Mouse (Mus musculus): ENCODE data around the gene Rgs3.

Rgs3 gene

GRCm38 (mm10) chr4:62605856-62606541, 46.4 kb downstream of the Rgs3 start:
- no peak for DNase-seq (ENCODE audit: low spot score)

DNA sequence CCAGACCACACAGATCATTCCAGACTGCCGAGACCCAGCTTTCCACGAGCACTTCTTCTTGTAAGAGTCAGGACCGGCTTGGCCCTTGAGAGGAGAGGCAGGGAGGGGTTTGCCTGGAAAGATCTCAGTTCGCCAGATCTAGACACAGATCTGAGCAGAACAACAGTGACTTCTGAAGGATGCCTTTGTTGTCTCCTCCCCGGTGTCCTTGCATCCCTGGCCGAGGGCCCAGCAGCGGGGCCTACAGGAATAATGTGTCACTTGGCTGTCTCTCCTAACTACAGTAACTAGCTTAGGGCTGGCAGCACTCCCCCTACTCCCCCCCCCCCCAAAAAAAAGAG, 46.9 kb downstream of the Rgs3 start:
- no peak for DNase-seq (ENCODE audit: low spot score)

DNA sequence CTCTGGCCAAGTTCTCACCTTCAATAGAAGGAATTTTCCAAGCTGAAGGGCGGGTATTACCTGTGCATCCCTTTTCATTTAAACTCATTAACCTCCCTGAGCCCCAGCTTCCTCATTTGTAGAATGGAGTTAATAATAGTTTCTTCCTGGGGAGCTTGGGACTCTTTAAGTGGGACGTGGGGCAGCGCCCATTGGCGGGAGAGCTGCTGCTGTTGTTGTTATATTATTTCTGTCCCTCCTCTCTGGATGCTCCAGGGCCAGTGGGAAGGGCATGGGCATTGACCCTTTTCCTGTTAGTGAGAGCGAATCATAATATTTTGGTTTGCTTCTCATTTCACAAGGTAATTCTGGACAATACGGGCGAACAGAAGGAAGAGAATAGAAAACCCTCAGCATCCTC, 47.3 kb downstream of the Rgs3 start:
- DNase-seq (ENCODE audit: low spot score), result no peak

GRCm38 (mm10) chr4:62607345-62607744, 47.7 kb downstream of the Rgs3 start:
- DNase-seq (ENCODE audit: low spot score), result no peak

- no peak for DNase-seq (ENCODE audit: low spot score)
Observed at GRCm38 (mm10) chr4:62607805-62608204, 48.2 kb downstream of the Rgs3 start.

GRCm38 (mm10) chr4:62609333-62609732, 49.7 kb downstream of the Rgs3 start:
- DNase-seq (ENCODE audit: low spot score), result no peak

GRCm38 (mm10) chr4:62610142-62610675, 50.6 kb downstream of the Rgs3 start:
- no peak for DNase-seq (ENCODE audit: low spot score)

DNA sequence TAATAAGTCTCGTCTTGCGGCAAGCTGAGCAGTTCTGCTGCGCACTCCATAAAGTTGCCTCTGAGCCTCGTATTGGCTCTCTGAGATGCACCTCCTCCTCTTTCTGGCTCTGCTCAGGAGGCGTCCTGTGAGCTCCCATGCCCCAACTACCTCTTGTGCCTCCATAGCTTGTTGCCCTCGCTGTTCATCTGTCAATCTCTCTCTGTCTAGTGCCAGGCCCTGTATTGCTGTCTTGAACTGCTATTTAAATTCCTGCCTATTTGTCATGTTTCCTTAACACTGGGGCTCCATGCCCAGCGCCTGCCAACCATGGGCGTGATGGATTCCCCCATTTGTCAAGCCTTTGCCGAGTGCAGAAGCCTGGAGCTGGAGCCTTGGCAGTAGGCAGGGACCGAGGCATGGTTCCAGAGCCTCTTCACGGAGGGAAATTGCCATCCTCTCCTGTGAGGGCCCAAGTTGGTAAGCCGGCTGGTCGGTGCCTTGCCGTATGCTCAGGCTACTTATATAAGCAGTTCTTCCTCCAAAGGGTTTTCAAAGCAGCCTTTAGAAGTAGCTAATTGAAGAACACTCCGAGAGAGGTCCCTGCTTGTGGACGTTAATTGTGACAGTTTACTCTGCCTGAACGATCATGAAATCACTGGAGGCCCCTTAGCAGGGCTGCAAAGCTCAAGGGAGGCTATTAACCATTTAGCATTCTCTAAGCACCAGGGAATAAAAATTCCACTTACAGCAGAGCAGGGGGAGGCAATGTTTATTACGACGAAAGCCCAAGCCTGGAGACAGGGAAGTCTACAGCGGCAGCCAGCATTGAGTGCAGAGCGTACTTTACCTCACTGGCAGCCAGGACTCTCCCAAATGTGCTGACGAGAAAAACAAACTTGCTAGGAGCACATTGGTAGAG, 53.2 kb downstream of the Rgs3 start:
- no peak for DNase-seq (ENCODE audit: low spot score)

- no peak for DNase-seq (ENCODE audit: low spot score)
Observed at GRCm38 (mm10) chr4:62613646-62614365, 54.2 kb downstream of the Rgs3 start.

DNA sequence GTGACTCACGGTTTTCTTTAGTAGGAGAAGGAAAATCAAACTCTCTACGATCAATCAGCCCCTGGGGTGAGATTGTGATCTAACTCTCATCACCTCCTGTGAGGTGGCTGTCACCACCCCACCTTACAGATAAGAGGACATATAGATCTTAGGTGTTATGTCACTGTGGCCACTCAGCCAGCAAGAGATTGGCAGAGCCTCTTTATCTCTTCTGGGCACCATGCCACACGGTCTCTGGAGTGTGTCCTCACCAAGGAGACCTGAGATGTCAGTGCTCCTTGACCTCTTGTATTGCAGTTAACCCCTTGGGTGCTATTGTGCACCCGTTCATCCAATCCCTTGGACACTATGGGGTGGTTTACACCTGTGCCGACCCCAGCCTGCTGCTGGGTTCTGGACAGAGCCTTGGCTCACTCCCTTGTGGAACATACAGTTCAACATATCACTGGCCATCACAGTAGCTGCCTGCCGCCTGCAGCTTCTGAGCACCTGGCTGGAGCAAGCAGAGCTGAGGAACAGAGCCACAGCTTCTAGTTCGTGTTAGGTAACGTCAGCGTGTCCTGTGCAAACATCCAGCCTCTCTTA, 58.3 kb downstream of the Rgs3 start:
- DNase-seq (ENCODE audit: low spot score), result no peak

GRCm38 (mm10) chr4:62619232-62619964, 59.8 kb downstream of the Rgs3 start:
- no peak for DNase-seq (ENCODE audit: low spot score)

DNA sequence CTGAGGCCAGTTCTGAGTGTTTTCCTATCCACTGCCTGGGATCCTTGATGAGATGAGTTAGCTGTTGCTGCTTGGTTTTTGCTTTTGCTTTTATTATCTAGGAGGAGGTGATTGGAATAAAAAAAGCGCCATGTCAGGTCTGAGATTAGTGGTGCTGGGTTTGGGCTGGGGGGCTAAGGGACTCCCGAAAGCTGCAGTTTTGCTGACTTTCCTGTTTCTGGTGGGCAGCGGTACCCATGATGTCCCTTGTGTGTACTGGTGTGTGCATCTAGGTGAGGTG, 60.3 kb downstream of the Rgs3 start:
- DNase-seq (ENCODE audit: low spot score), result no peak

GRCm38 (mm10) chr4:62621151-62621550, 61.5 kb downstream of the Rgs3 start:
- no peak for DNase-seq (ENCODE audit: low spot score)

DNA sequence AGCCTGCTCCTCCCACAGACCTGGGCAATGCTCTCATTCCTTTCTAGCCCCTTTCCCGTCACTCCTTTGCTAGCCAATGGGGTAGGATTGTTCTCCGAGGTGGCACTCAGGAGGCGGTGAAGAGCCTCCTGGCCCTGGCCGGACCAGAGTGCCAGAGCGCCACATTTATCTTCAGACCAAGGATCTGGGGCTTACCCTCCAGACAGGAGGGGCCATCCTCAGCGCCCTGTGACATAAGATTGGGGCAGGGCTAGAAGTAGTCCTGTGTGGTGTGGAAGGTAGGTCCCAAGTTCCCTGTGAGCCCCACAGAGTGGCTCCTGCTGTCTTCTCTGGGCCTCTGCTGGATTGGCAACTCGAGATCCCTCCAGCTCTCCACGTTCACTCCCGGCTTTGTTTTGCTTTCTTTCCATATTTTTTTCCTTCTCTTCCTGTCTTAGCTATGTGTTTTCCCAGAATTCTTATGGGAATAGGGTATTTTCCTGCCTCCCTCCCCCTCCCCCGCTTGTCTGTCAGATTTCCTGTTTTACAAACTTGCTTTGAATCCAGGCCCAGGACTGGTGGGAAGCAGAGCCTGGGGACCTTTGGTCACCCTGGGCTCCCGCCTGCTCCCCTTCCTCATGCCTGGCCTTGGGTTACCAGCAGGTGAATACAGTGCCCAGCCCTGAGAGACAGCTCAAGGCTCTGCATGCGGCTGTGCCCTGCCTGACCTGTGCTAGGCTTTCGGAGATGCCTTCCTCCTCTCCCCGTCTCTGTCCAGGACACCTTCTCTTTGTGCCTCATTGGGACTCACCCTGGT, 62.4 kb downstream of the Rgs3 start:
- no peak for DNase-seq (ENCODE audit: low spot score)

GRCm38 (mm10) chr4:62623251-62624015, 63.8 kb downstream of the Rgs3 start:
- no peak for DNase-seq (ENCODE audit: low spot score)

GRCm38 (mm10) chr4:62624679-62625450, 65.2 kb downstream of the Rgs3 start:
- no peak for DNase-seq (ENCODE audit: low spot score)

DNA sequence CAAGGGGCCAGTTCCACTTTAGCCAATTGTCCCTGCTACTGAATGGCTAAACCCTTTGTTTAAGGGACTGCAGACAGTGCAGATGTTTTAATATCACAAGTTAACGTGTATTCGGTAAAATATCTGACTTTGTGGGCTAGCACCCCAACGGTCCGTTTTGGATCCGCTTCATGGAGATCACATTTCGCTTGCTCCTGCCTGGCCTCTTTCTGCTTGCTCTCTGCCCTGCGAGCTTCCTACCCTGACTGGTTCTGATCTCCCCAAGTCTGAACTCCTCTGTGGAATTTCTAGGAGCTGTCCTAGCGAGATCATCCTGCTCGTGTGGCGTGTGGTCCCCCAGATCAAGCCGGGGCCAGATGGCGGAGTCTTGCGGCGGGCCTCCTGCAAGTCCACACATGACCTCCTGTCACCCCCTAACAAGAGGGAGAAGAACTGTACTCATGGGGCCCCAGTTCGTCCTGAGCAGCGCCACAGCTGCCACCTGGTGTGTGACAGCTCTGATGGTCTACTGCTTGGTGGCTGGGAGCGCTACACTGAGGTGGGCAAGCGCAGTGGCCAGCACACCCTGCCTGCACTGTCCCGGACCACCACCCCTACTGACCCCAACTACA, 65.9 kb downstream of the Rgs3 start:
- DNase-seq (ENCODE audit: low spot score), result no peak

DNA sequence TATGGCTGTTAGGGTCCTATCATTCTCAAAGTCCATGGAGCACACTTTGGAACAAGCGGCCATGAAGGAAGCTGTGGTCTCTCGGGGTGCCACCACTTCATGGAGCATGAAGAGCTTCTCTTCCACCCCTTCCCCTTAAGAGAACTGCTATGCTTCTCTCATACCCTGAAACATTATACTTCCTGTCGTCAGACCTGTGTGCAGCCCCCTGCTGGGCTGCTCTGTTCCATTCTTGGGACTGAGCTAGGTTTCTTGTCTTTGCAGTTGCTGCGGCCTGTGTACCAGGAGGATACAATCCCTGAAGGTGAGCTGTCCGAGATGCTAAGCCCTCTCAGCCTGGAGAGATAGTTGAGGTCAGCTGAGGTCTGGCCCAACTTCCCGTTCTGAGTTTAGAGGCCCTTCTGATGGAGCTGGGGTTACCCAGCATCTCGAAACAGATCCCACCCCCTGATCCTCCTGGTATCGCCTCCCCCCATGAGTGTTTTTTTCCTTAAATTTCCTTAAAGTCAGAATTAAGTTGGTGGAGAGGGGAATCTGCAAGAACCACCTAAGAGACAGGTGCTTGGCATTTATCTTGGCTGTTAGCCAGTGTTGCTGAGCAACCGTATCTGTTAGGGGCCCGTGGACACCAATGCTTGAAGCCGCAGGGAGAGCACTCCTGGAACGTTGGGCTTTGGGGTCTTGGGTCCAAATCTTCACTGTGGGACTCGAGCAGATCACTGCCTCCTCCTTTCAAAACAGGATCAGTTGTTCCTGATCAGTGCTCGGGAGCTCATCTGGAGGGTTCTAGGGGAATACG, 66.8 kb downstream of the Rgs3 start:
- no peak for DNase-seq (ENCODE audit: low spot score)

Data from urinary bladder, postnatal 10 days (tissue).